Mouse (Mus musculus): ENCODE data around the gene Ngrn.

Gene Ngrn

DNA sequence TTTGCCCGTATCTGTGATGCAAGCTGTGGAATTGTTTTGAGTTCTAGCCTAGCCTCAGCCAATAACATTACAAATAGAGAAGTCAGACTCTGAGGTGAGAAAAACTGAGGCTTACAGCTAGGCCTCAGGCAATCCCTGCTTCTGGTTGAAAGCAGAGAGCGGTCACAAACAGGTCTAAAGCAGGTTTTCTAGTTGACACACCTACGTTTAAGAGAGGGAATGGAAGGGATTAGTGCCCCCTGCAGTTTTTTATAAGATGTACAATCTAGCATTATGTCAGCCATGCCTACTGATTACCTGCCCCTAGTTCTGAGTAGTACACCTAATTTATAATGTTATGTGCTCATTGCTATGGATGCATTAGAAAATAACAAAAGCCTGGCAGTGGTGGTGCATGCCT is 46.8 kb downstream of the Ngrn start:
- DNase-seq (ENCODE audit: low read depth, low spot score) = no peak

DNA sequence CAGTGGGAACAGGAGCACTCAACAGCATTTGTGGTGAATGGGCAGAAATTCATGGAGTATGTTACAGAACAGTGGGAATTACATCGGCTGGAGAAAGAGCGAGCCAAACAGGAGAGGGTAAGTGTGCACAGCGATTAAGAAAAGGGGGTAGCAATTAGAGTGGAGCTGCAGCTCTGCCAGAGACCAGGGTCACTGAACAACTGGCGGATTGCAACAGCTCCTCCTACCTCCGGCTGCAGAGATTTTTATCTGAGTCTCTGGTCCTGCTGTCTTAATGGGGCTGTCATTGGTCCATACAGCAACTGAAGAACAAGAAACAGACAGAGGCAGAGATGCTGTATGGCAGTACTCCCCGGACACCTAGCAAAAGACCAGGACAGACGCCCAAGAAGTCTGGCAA is 49.8 kb downstream of the Ngrn start:
- DNase-seq (ENCODE audit: low read depth, low spot score) = no peak
